Mouse (Mus musculus) liver, postnatal 0 days (tissue): Measurements from ENCODE around the gene Dnal1.

ENCODE experiments used
- CTCF ChIP-seq: sonication (generic); IDR thresholded peaks from 2 replicates; pipeline ENCODE4 v1.5.1; 2016; ENCODE audit warnings: antibody characterized with exemption, low read depth
- EP300 ChIP-seq: IDR thresholded peaks from 2 replicates; pipeline ENCODE4 v1.6.1; 2016; ENCODE audit warnings: antibody characterized with exemption, low read depth, mild to moderate bottlenecking

- TF ChIP-seq EP300 (no peak), CTCF (no peak)
Measured at GRCm38 (mm10) chr12:84186536-84186935, 72.4 kb downstream of the Dnal1 start.
